Mouse (Mus musculus) hindbrain, embryonic 16.5 days (tissue): ENCODE results near the gene Klk1. TPM values are rescaled to one million over a fixed set of nuclear protein-coding genes. Genes with fewer than 3 reads are reported as not detected.

Experiments used
- polyA plus RNA-seq: library from polyadenylated mRNA; unstranded; fragments of >200 nt; fragmentation: Nextera tagmentation; extraction: Ambion mirVana; gene quantifications from 2 replicates; pipeline ENCODE4 v1.2.1, GENCODE M21; 2015

Gene Klk1
- polyA plus RNA-seq, 1 experiment from 2014 or later = not detected

Other genes with a start within 250 kb of the Klk1 start
- gene Klk1b9, start 249.3 kb upstream of the Klk1 start, polyA plus RNA-seq = not detected in 2 replicates
- gene Klk1b11, start 229.5 kb upstream of the Klk1 start, polyA plus RNA-seq = not detected in 2 replicates
- gene Klk1b26, start 213.2 kb upstream of the Klk1 start, polyA plus RNA-seq = not detected in 2 replicates
- gene Klk1b27, start 173.1 kb upstream of the Klk1 start, polyA plus RNA-seq = 0.24 TPM in 1 of 2 replicates, not detected in the other
- gene Klk1b21, start 123.0 kb upstream of the Klk1 start, polyA plus RNA-seq = not detected in 2 replicates
- not detected in 2 replicates for gene Klk1b22, start 112.7 kb upstream of the Klk1 start, polyA plus RNA-seq
- gene Klk1b16, start 88.6 kb upstream of the Klk1 start, polyA plus RNA-seq = not detected in 2 replicates
- gene Klk1b24, start 37.1 kb upstream of the Klk1 start, polyA plus RNA-seq = not detected in 2 replicates
- not detected in 2 replicates for gene Klk1b3, start 27.2 kb upstream of the Klk1 start, polyA plus RNA-seq
- gene Klk1b4, start 17.9 kb upstream of the Klk1 start, polyA plus RNA-seq = not detected in 2 replicates
- gene Klk1b5, start 9.4 kb upstream of the Klk1 start, polyA plus RNA-seq = not detected in 2 replicates
- 0.15 TPM in 1 of 2 replicates, not detected in the other for gene Gm36864, start 10.8 kb downstream of the Klk1 start, polyA plus RNA-seq
- gene 1700028J19Rik, start 21.3 kb downstream of the Klk1 start, polyA plus RNA-seq = 0.67 and 1.7 TPM in 2 replicates
- 216 and 218 TPM in 2 replicates for gene 2410002F23Rik, start 21.4 kb downstream of the Klk1 start, polyA plus RNA-seq
- 0.12 TPM in 1 of 2 replicates, not detected in the other for gene Acp4, start 32.0 kb downstream of the Klk1 start, polyA plus RNA-seq
- gene Gm15517, start 36.1 kb downstream of the Klk1 start, polyA plus RNA-seq = not detected in 2 replicates
- 3.5 and 3.6 TPM in 2 replicates for gene Clec11a, start 81.5 kb downstream of the Klk1 start, polyA plus RNA-seq
- 33.1 and 33.6 TPM in 2 replicates for gene Shank1, start 84.9 kb downstream of the Klk1 start, polyA plus RNA-seq
- 74.8 and 75.6 TPM in 2 replicates for gene Syt3, start 158.7 kb downstream of the Klk1 start, polyA plus RNA-seq
- 3.6 and 3.8 TPM in 2 replicates for gene 1700008O03Rik, start 160.5 kb downstream of the Klk1 start, polyA plus RNA-seq
- 12.4 and 12.6 TPM in 2 replicates for gene Lrrc4b, start 203.7 kb downstream of the Klk1 start, polyA plus RNA-seq
- gene Aspdh, start 240.0 kb downstream of the Klk1 start, polyA plus RNA-seq = 3.1 and 3.9 TPM in 2 replicates
- 42.5 and 46.2 TPM in 2 replicates for gene Josd2, start 242.6 kb downstream of the Klk1 start, polyA plus RNA-seq